Mouse (Mus musculus): Measurements from ENCODE around the gene Rad51c.
A peak's percentile ranks its signal among the peaks of the same experiment; 100 is the strongest.
"Not testable (repeated sequence)": the region's sequence is repeated elsewhere in the genome, so short reads cannot be mapped to it uniquely, and the experiment has no call there.

Rad51c gene

GRCm38 (mm10) chr11:87404876-87405275, at the start of gene Rad51c, which contains the start of gene Tex14:
Gene Rad51c, minus strand, starts transcription at chr11:87404954.
Gene Tex14, plus strand, starts transcription at chr11:87405065.
- DNase-seq, result peak; percentile 94

GRCm38 (mm10) chr11:87454035-87454690, 49.4 kb upstream of the Rad51c start:
- DNase-seq, result peak; percentile 49

- DNase-seq, result peak; percentile 92
These were observed 48.7 kb upstream of the Rad51c start for GRCm38 (mm10) chr11:87453216-87454034.

DNA sequence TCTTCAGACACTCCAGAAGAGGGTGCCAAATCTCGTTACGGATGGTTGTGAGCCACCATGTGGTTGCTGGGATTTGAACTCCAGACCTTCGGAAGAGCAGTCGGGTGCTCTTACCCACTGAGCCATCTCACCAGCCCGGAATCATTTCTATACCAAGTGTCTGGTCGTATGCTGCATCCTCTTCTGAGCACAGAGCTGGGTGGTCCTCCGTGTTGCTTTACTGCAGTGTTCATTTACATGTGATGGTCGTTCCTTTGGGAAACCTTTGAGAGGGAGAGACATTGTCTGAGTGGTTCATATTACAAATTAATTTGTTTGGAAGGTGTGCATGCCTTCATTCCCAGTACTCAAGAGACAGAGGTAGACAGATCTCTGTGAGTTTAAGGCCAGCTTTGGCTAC, 48.0 kb upstream of the Rad51c start:
- not testable (repeated sequence) for DNase-seq

DNA sequence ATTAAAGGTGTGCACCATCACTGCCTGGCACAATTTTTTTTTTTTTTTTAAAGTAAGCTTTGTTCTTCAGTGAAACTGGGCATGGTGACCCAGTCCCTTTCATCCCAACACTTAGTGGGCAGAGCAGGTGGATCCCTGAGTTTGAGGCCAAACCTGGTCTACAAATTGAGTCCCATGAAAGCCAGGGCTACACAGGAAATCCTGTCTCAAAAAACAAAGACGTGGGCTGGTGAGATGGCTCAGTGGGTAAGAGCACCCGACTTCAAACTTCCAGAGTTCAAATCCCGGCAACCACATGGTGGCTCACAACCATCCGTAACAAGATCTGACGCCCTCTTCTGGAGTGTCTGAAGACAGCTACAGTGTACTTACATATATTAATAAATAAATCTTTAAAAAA, 45.1 kb upstream of the Rad51c start:
- DNase-seq, result peak; percentile 44

- DNase-seq, result no peak
These were observed 44.4 kb upstream of the Rad51c start for GRCm38 (mm10) chr11:87449200-87449547.

DNA sequence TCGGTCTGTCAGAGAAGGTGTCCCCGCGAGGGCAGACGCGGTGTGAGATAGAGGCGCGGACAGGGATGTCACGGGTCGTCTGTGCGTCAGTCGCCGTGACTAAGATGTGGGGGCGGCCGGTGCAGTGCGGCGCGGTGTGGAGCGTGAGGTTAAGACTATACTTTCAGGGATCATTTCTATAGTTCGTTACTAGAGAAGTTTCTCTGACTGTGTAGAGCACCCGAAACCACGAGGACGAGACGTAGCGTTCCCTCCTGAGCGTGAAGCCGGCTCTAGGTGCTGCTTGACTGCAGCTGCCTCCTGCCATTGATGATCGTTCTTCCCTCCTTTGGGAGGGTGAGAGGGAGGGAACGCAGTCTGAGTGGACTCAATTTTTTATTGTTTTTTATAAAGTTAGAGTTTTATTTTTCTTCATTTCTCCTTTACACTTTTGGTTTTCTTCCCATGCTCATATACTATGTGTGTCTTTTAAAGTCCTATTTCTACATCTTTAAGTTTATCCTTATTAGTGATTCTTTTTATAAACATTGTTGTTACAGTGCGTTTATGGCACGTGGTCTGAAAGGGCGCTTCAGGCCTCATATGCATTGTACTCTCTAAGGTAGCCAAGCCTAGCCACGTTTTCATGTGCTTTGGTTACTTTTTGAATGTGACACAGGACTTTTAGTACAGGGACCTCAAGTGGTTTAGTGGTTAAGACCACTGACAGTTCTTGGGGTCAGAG, 43.9 kb upstream of the Rad51c start:
- DNase-seq, result peak; percentile 95

- peak; percentile 100 for DNase-seq
These were observed 43.3 kb upstream of the Rad51c start for GRCm38 (mm10) chr11:87448081-87448475.

DNA sequence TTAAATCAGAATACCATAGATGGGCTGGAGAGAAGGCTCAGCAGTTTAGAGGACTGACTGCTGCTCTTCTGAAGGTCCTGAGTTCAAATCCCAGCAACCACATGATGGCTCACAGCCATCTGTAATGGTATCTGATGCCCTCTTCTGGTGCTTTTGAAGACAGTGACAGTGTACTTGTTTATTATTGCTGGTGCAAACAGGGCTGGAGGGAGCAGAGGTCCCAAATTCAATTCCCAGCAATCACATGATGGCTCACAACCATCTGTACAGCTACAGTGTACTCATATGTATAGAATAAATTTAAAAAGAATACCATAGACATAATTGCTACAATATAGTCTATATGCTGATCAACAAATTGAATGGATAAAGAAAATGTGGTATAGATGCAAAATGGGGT, 42.7 kb upstream of the Rad51c start:
- no peak for DNase-seq

DNA sequence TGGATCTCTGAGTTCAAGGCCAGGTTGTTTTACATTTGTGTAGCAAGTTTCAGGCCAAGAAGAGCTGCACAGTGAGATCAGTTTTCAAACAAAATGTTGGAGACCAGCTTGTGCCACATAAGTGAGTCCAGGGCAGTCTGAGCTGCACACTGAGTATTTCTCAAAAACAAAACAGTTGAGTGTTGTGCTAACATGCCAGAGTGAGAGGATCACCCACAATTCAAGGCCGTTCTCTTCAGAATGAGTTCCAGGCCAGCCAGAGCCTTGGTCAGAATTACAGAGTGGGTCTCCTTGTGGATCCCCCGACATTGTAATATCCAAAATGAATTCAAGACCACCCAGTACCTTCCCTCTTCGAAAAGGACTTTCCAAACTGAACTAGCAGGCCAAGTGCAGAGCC, 41.4 kb upstream of the Rad51c start:
- DNase-seq, result no peak

DNA sequence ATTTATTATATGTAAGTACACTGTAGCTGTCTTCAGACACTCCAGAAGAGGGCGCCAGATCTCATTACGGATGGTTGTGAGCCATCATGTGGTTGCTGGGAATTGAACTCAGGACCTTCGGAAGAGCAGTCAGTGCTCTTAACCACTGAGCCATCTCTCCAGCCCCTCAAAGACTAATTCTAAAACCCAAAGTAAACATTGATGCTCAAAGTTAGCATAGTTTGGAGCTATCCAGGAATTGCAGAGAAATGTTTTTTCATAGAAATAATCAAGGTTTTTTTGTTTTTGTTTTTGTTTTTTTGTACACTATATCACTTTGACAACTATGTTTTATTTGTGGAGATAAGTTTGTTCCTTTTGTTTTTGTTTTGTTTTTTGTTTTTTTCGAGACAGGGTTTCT, 40.8 kb upstream of the Rad51c start:
- not testable (repeated sequence) for DNase-seq

GRCm38 (mm10) chr11:87444735-87445428, 40.1 kb upstream of the Rad51c start:
- no peak for DNase-seq

DNA sequence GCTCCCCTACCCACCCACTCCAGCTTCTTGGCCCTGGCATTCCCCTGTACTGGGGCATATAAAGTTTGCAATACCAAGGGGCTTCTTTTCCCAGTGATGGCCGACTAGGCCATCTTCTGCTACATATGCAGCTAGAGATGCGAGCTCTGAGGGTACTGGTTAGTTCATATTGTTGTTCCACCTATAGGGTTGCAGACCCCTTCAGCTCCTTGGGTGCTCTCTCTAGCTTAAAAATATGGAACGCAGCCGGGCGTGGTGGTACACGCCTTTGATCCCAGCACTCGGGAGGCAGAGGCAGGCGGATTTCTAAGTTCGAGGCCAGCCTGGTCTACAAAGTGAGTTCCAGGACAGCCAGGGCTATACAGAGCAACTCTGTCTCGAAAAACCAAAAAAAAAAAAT, 39.3 kb upstream of the Rad51c start:
- DNase-seq, result not testable (repeated sequence)

- DNase-seq, result peak; percentile 97
These were observed 38.7 kb upstream of the Rad51c start for GRCm38 (mm10) chr11:87443373-87443883.

DNA sequence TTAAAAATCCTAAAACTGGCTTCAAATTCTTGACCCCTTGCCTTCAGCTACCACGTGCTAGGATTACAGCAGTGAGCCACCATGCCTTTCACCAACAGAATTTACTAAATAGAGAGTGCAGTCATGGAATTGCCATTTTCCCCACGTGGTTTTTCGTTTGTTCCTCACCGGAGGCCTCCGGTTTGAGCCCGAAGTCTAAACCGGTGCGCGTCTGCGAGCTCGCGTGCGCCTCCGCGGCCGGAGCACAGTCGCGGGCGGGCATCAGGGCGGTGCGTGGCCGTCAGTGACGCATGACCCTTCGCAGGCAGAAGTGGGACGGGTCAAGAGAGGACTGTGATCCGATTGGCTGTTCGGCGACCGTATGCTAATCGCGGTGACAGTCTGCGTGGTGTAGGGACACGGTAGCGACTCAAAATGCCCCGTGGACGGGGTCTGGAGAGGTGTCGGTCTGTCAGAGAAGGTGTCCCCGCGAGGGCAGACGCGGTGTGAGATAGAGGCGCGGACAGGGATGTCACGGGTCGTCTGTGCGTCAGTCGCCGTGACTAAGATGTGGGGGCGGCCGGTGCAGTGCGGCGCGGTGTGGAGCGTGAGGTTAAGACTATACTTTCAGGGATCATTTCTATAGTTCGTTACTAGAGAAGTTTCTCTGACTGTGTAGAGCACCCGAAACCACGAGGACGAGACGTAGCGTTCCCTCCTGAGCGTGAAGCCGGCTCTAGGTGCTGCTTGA, 38.1 kb upstream of the Rad51c start:
- DNase-seq, result peak; percentile 99

- DNase-seq, result no peak
These were observed 35.2 kb upstream of the Rad51c start for GRCm38 (mm10) chr11:87439796-87440420.

DNA sequence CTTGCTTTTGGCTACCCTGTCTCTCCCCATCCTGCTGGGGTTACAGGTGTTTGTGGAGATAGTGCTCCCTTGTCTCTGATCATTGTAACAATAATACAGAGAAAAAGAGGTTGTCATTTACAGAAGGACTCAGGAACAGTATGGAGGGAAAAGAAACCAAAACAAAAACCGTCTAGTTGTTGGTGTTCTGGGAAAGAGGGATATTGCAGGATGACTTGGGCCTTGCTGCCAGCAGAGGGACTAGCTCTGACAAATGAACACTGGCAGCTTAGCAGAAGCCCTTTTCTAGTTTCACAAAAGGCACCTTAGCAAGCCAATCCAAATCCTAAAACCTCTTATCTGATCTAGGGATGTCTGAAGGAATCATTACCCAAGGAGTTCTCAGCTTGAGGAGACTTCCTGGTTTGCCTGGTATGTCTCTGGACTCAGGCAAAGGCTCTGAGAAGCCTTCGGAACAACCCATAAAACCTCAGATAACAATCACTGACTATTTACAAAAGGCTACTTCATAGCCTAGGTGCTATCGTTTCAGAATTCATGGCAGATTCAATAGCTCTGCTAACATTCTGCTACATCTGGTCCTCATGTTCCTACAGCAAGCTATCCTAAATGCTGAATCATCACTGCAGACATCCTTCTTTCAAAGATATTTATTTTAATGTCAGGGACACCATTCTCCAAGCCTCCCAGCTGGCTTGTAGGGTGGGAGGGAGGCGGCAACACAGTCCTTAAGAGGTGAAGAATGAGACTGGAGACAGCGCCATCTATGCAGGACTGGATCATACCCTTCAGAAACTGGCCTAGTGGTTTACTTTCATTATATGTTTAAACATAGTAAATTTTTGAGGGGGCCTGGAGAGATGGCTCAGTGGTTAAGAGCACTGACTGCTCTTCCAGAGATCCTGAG, 31.8 kb upstream of the Rad51c start:
- DNase-seq, result peak; percentile 67

DNA sequence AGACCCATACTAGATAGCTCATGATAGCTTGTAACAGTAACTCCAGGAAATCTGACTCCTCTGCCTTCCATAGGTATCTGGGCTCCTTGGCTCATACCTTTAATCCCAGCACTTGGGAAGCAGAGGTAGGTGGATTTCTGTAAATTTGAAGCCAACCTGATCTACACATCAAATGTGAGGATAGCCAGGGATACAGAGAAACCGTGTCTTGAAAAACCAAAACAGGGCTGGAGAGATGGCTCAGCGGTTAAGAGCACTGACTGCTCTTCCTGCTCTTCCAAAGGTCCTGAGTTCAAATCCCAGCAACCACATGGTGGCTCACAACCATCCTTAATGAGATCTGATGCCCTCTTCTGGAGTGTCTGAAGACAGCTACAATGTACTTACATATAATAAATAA, 30.4 kb upstream of the Rad51c start:
- peak; percentile 77 for DNase-seq

GRCm38 (mm10) chr11:87432933-87433669, 28.3 kb upstream of the Rad51c start:
- DNase-seq, result peak; percentile 88

GRCm38 (mm10) chr11:87432447-87432846, 27.7 kb upstream of the Rad51c start:
- DNase-seq, result no peak

Data from heart, adult 11 months (tissue).